Mouse (Mus musculus): ENCODE measurements around the gene Cers6. TPM values are rescaled to one million over a fixed set of nuclear protein-coding genes. Genes with fewer than 3 reads are reported as not detected.

The Cers6 gene
- polyA plus RNA-seq, 1 experiment, result 18.3 TPM

GRCm38 (mm10) chr2:68874575-68874974 is 13.3 kb downstream of the Cers6 start:
- WGBS, result 64% methylated on average over 6 of the region's 6 CpGs
- DNase-seq (ENCODE audit: low read depth, low spot score), result no peak

GRCm38 (mm10) chr2:68879071-68879651 is 17.9 kb downstream of the Cers6 start:
- WGBS, result 75% methylated on average over 4 of the region's 4 CpGs
- no peak for DNase-seq (ENCODE audit: low read depth, low spot score)

- no peak for DNase-seq (ENCODE audit: low read depth, low spot score)
- 57% methylated on average over 7 of the region's 7 CpGs for WGBS
These were observed 23.3 kb downstream of the Cers6 start for GRCm38 (mm10) chr2:68884573-68884972.

- 99% methylated on average over 2 of the region's 2 CpGs for WGBS
These were observed 24.0 kb downstream of the Cers6 start for GRCm38 (mm10) chr2:68885206-68885605.

GRCm38 (mm10) chr2:68885766-68886496 is 24.7 kb downstream of the Cers6 start:
- WGBS, result 57% methylated on average over 4 of the region's 4 CpGs
- DNase-seq (ENCODE audit: low read depth, low spot score), result no peak

More at GRCm38 (mm10) chr2:68885206-68885605, 24.0 kb downstream of the Cers6 start:
- DNase-seq (ENCODE audit: low read depth, low spot score), result no peak

- DNase-seq (ENCODE audit: low read depth, low spot score), result no peak
- WGBS, result 86% methylated on average over 4 of the region's 4 CpGs
These were observed 25.4 kb downstream of the Cers6 start for GRCm38 (mm10) chr2:68886661-68887060.

- 54% methylated on average over 3 of the region's 3 CpGs for WGBS
These were observed 27.0 kb downstream of the Cers6 start for GRCm38 (mm10) chr2:68888094-68888705.

GRCm38 (mm10) chr2:68889661-68890170 is 28.5 kb downstream of the Cers6 start:
- WGBS, result 83% methylated on average over 5 of the region's 5 CpGs
- DNase-seq (ENCODE audit: low read depth, low spot score), result no peak

More at GRCm38 (mm10) chr2:68888094-68888705, 27.0 kb downstream of the Cers6 start:
- no peak for DNase-seq (ENCODE audit: low read depth, low spot score)

- 92% methylated on average over 4 of the region's 4 CpGs for WGBS
- no peak for DNase-seq (ENCODE audit: low read depth, low spot score)
These were observed 31.2 kb downstream of the Cers6 start for GRCm38 (mm10) chr2:68892476-68892875.

- DNase-seq (ENCODE audit: low read depth, low spot score), result no peak
- 77% methylated on average over 10 of the region's 10 CpGs for WGBS
These were observed 34.0 kb downstream of the Cers6 start for GRCm38 (mm10) chr2:68895044-68895764.

- DNase-seq (ENCODE audit: low read depth, low spot score), result no peak
- WGBS, result 32% methylated on average over 4 of the region's 4 CpGs
These were observed 35.0 kb downstream of the Cers6 start for GRCm38 (mm10) chr2:68896196-68896595.

- DNase-seq (ENCODE audit: low read depth, low spot score), result peak; percentile 76
- 33% methylated on average over 7 of the region's 7 CpGs for WGBS
These were observed 38.7 kb downstream of the Cers6 start for GRCm38 (mm10) chr2:68899770-68900521.

- WGBS, result 20% methylated on average over 9 of the region's 9 CpGs
- DNase-seq (ENCODE audit: low read depth, low spot score), result no peak
These were observed 39.6 kb downstream of the Cers6 start for GRCm38 (mm10) chr2:68900640-68901378.

- 67% methylated on average over 2 of the region's 2 CpGs for WGBS
- no peak for DNase-seq (ENCODE audit: low read depth, low spot score)
These were observed 40.5 kb downstream of the Cers6 start for GRCm38 (mm10) chr2:68901708-68902107.

- no peak for DNase-seq (ENCODE audit: low read depth, low spot score)
- 71% methylated on average over 6 of the region's 6 CpGs for WGBS
These were observed 41.3 kb downstream of the Cers6 start for GRCm38 (mm10) chr2:68902546-68902945.

- no peak for DNase-seq (ENCODE audit: low read depth, low spot score)
- WGBS, result 83% methylated on average over 3 of the region's 3 CpGs
These were observed 45.7 kb downstream of the Cers6 start for GRCm38 (mm10) chr2:68906921-68907320.

GRCm38 (mm10) chr2:68907721-68908463 is 46.7 kb downstream of the Cers6 start:
- DNase-seq (ENCODE audit: low read depth, low spot score), result no peak
- WGBS, result 45% methylated on average over 11 of the region's 11 CpGs

- WGBS, result 29% methylated on average over 7 of the region's 7 CpGs
- DNase-seq (ENCODE audit: low read depth, low spot score), result no peak
These were observed 49.5 kb downstream of the Cers6 start for GRCm38 (mm10) chr2:68910727-68911126.

Measured in large intestine, adult 2 months (tissue).